Mouse (Mus musculus) E14TG2a.4 (cell line): ENCODE measurements around the gene Bcl11b.

Experiments used
- H3K27me3 ChIP-seq: 2 replicates; pipeline ENCODE4 v1.6.1; 2014; ENCODE audit warnings: low read length, control low read depth; ENCODE audit not compliant: insufficient read depth
- H3K36me3 ChIP-seq: 2 replicates; pipeline ENCODE4 v1.6.1; 2014; ENCODE audit warnings: low read length, control low read depth; ENCODE audit not compliant: insufficient read depth
- H3K4me1 ChIP-seq: replicated peaks from 2 replicates; pipeline ENCODE4 v1.6.1; 2014; ENCODE audit warnings: low read depth, low read length, control low read depth
- H3K4me3 ChIP-seq: replicated peaks from 2 replicates; pipeline ENCODE4 v1.5.1; 2014; ENCODE audit warnings: mild to moderate bottlenecking, low read length
- H3K9me3 ChIP-seq: 2 replicates; pipeline ENCODE4 v1.6.1; 2014; ENCODE audit warnings: low read length, control low read depth
- CTCF ChIP-seq: conservative IDR thresholded peaks from 2 replicates; pipeline ENCODE4 v1.5.1; 2014; ENCODE audit warnings: low read length
- NANOG ChIP-seq: IDR thresholded peaks from 2 replicates; pipeline ENCODE4 v1.6.1; 2014; ENCODE audit warnings: borderline replicate concordance, low read length, mixed read lengths
- POU5F1 ChIP-seq: IDR thresholded peaks from 2 replicates; pipeline ENCODE4 v1.6.1; 2014; ENCODE audit warnings: low read length, borderline replicate concordance

Bcl11b gene

DNA sequence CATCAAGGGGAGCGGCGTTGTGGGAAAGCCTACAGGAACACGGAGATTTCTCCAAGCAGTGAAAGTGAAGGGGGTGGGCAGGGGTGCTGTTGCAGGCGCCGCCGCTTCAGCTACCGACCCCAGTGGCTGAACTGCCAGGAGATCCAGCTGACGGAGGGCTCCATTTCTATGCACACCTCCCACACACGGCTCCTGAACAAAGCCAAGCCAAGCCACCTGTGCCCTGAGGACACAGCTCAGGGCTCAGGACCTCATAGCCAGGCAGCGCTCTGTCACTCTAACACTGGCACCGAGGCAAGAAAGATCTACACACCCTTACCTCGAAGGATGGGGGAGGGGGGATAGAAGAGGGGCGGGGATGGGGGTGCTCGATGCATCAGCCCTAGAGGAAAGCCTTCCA is 25.3 kb downstream of the Bcl11b start:
- H3K27me3 ChIP-seq = peaks cover 96% of the 10 kb centered on the region
- H3K4me1 ChIP-seq = peaks cover 54% of the 10 kb centered on the region
- H3K9me3 ChIP-seq = no peaks in the 10 kb centered on the region
- H3K4me3 ChIP-seq = no peak overlapping the region; the same call in 1 of the 2 replicates
- no peaks in the 10 kb centered on the region for H3K36me3 ChIP-seq
- TF ChIP-seq POU5F1 = no peak
- TF ChIP-seq CTCF = no peak
- TF ChIP-seq NANOG = no peak

DNA sequence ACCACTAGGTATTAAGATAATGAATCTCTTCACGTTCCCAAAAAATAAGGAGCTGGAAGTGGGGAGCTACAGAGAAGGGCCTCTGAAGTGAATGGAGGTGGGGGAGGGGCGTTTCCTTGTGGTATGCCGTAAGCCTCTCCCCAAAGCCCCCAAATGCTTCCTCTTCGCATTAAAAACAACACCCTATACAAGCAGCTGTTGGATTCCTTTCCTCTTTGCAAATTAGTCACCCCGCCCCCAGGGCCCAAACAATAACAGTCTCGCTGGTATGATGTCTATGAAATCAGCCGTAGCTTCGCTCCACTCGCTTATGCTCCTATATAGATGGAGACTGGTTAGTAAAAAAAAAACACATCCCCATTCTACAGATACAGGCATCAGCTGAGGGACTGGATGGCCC is 25.9 kb downstream of the Bcl11b start:
- TF ChIP-seq POU5F1 (no peak), NANOG (no peak), CTCF (no peak)
- Histone ChIP-seq H3K4me1 (peaks cover 59% of the 10 kb centered on the region), H3K36me3 (no peaks in the 10 kb centered on the region), H3K4me3 (no peak overlapping the region; the same call in 1 of the 2 replicates), H3K27me3 (peaks cover 96% of the 10 kb centered on the region), H3K9me3 (no peaks in the 10 kb centered on the region)

DNA sequence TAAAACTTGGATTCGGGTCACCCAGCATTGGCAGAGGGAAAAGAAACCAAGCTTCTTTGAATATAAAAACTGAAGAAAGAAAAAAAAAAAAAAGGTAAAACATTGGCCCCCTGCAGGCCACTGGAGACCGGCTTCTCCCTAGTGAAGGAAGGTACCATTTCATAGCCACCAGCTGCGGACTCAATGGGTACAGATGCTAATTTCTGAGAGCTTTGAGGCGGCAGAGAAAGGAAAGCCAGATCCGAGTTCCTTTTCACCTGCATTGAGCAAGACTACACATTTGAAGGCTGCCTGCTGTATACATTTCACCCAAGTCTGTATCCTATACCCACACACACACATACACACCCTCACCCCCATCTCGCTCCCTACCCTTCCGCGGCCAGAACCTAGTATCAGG is 26.3 kb downstream of the Bcl11b start:
- Histone ChIP-seq H3K27me3 (peaks cover 96% of the 10 kb centered on the region), H3K36me3 (no peaks in the 10 kb centered on the region), H3K4me3 (no peak overlapping the region; the same call in 1 of the 2 replicates), H3K9me3 (no peaks in the 10 kb centered on the region), H3K4me1 (peaks cover 62% of the 10 kb centered on the region)
- TF ChIP-seq NANOG = no peak

DNA sequence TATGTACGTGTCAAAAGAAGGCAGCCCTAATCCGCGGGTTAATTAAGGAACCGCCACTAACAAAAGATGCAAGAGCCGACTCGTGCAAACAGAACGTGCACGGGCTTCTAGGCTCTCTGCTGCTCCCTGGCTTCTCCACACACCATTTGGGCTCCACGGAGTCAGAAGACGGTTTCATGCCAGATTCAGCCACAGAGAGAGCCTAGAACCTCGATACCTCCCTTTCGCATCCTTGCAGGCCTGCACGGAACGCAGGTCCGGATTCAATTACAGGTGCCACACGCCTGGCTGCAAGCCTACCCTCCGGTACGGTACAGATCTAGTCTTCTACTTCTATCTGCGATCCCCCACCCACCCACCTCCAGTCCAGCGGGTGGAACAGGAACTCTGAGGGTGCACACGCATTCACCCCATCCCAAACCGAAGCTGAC is 26.8 kb downstream of the Bcl11b start:
- no peak for TF ChIP-seq POU5F1
- TF ChIP-seq NANOG = no peak
- no peak for TF ChIP-seq CTCF
- H3K9me3 ChIP-seq = no peaks in the 10 kb centered on the region

DNA sequence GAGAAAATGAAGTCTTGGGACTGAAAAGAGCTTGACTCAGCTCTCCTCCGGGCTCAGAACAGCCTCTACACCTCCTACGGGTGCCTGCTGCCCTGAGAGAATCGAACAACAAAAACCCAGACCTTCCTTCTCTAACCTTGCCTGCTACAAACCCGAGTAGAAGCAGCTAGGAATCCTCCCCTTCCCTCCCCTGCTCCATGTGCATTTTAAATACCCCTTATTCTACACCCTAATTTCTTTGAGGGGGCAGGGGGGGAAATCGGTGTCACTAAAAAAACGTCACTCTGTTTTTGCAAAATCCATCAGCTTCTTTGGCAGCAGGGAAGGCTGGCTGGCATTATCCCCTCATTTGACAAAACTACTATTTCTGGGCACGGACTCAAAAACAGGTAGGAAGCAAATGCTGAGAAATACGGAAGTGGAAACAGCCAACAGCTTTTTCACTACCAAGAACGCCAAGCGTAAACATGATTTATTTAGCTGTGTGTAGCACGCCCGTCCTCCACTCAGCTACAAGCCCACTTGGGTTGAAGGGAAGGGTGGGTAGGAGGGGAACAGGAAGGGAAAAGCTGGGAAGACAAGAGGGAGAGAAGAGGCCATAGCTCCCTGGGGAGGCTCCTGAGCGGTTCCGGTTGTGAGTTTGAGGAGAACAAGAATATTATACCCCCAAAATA is 27.4 kb downstream of the Bcl11b start:
- H3K36me3 ChIP-seq = no peaks in the 10 kb centered on the region
- peaks cover 94% of the 10 kb centered on the region for H3K27me3 ChIP-seq
- H3K4me1 ChIP-seq = peaks cover 54% of the 10 kb centered on the region
- H3K4me3 ChIP-seq = no peak overlapping the region
- H3K9me3 ChIP-seq = no peaks in the 10 kb centered on the region
- TF ChIP-seq POU5F1 (no peak), NANOG (no peak), CTCF (no peak)

More for the DNA sequence above, 26.8 kb downstream of the Bcl11b start:
- peaks cover 94% of the 10 kb centered on the region for H3K27me3 ChIP-seq
- H3K4me3 ChIP-seq = no peak overlapping the region
- H3K36me3 ChIP-seq = no peaks in the 10 kb centered on the region
- peaks cover 59% of the 10 kb centered on the region for H3K4me1 ChIP-seq

DNA sequence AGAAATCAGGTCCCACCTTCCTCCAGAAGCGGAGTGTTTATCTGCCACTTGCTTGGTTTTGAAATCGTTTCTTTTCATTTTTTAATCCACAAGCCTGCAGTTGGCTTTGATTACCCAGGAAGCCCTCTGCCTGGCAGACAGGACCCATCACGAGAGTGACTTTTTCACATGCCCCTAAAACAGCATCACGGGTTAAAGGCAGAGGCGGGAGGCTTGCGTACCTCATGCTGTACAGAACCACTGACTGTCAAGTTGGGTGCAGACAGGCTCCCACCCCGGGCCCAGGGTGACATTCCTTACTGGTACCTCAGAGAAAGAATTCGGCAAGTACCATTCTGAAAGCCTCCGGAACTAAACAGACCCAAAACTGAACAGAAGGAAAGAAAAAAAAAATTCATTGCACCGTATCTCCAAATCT is 27.9 kb downstream of the Bcl11b start:
- Histone ChIP-seq H3K36me3 (no peaks in the 10 kb centered on the region), H3K9me3 (no peaks in the 10 kb centered on the region), H3K27me3 (peaks cover 88% of the 10 kb centered on the region), H3K4me3 (no peak overlapping the region), H3K4me1 (peaks cover 48% of the 10 kb centered on the region)
- TF ChIP-seq POU5F1 = no peak
- TF ChIP-seq CTCF = no peak
- no peak for TF ChIP-seq NANOG

DNA sequence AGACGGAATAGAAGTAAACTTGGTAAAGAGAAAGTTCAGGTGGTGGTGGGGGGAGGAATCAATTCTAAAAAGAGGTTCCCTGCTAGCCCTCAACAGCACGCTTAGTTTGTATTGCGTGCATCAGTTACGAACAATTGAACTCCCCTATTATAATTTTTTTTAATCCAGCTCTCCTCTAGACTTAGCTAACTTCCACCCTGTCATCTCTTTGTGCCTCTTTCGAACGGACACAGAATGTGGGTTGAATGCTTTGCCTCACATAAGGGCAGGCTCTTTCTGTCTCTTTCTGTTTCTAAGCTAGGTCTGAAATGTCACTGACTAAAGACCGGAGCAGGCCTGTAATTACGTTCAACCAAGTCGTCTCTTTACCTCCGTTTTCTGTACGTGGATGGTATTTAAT is 28.9 kb downstream of the Bcl11b start:
- Histone ChIP-seq H3K4me1 (peaks cover 50% of the 10 kb centered on the region), H3K27me3 (peaks cover 83% of the 10 kb centered on the region), H3K36me3 (no peaks in the 10 kb centered on the region), H3K9me3 (no peaks in the 10 kb centered on the region), H3K4me3 (no peak overlapping the region)
- TF ChIP-seq NANOG (no peak), POU5F1 (no peak), CTCF (no peak)

DNA sequence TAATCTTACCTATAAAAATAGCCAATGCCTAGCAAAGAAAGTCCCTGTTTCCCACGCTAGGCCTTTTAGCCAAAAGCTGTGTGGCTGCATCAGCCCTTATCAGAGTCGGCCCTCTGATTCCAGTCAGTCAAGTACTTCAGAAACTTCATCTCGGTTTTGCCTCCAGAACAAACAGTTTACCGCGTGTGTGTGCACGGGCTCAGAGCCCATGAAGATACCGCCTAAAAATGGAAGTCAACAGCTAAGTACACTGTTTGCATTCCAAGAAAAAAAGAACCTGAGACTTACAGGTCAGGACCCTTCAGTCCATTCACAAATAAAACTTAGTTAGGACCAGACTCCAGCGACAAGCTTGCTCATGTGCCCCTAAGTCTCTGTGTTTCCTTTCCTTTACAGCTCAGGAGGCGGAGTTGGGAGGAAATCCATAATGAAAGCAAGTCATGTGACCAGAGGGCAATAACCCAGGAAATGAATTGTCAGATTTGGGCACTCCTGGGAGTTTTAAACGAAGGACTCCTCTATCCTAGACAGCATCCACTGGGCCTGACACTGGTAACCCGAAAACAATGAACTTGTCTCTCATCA is 29.8 kb downstream of the Bcl11b start:
- H3K9me3 ChIP-seq = no peaks in the 10 kb centered on the region
- H3K4me1 ChIP-seq = peaks cover 53% of the 10 kb centered on the region
- no peak overlapping the region for H3K4me3 ChIP-seq
- peaks cover 78% of the 10 kb centered on the region for H3K27me3 ChIP-seq
- H3K36me3 ChIP-seq = no peaks in the 10 kb centered on the region
- TF ChIP-seq NANOG = no peak
- no peak for TF ChIP-seq POU5F1
- TF ChIP-seq CTCF = no peak
